Mouse (Mus musculus): ENCODE measurements around the gene Kcnh1. TPM values are rescaled to one million over a fixed set of nuclear protein-coding genes. Genes with fewer than 3 reads are reported as not detected.

Gene Kcnh1
- total and polyA plus RNA-seq, 3 experiments, result 0.05 TPM; not detected in 2

DNA sequence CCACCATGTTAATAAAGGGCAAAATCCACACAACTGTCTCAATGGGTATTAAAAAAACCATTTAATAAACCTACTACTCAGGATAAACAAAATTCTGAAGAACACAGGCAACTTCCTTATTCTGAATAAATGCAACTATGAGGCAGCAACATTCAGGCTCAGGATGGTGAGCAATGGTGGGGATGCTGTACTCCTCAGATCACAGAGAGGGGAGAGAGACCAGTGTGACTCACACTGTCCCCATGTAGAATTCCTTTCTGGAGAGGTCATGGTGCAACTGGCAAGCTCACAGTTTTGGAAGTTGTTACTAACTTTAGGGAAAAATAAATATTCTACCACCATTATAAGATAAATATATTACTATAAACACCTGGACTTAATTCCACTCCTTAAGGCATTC, 116.5 kb downstream of the Kcnh1 start:
- no peak for ATAC-seq (ENCODE audit: extremely low read depth, insufficient number of reproducible peaks, low FRiP score, poor library complexity, severe bottlenecking)
- no peak for TF ChIP-seq GATA2 (IDR thresholded peaks at IDR 0.05; ENCODE audit: borderline replicate concordance, low read depth, low read length)
- no peak for TF ChIP-seq POLR2AphosphoS5 (IDR thresholded peaks at IDR 0.05; ENCODE audit: insufficient replicate concordance, low read depth, low read length)
- no peak for TF ChIP-seq CTCF (IDR thresholded peaks at IDR 0.05; ENCODE audit: low read depth, low read length)
- no peak for TF ChIP-seq TAL1 (conservative IDR thresholded peaks at IDR 0.05; ENCODE audit: low read depth, low read length)
- TF ChIP-seq GATA1 (IDR thresholded peaks at IDR 0.05; ENCODE audit: borderline replicate concordance, low read length), result no peak
- Histone ChIP-seq H3K9me3 (replicated peaks) (no peaks in the 10 kb centered on the region), H3K27me3 (ENCODE audit: insufficient read depth, low read length) (no peaks in the 10 kb centered on the region), H3K4me1 (ENCODE audit: insufficient read depth, low read depth, low read length) (no peaks in the 10 kb centered on the region), H3K4me3 (ENCODE audit: low read depth, low read length) (no peak overlapping the region), H3K36me3 (replicated peaks) (no peaks in the 10 kb centered on the region)
- DNase-seq (ENCODE audit: low spot score), result no peak

DNA sequence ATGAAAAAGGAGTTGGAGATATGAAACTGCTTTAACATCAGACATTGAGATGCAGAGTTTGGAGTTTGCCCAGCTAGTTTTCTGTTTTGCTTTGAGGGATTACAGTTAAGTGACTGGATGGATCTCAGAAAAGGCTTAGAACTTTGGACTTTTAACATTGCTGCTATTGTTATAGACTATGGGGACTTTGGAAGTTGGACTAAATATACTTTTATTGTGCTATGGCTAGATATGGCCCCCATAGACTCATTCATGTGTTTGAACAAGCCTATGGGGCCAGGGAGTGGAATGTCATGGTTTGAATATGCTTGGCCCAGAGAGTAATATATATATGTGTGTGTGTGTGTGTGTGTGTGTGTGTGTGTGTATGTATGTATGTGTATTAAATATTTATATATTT, 120.7 kb downstream of the Kcnh1 start:
- no peaks in the 10 kb centered on the region for H3K9me3 ChIP-seq (replicated peaks)
- H3K36me3 ChIP-seq (replicated peaks), result no peaks in the 10 kb centered on the region
- ATAC-seq (ENCODE audit: extremely low read depth, insufficient number of reproducible peaks, low FRiP score, poor library complexity, severe bottlenecking) (no peak), DNase-seq (ENCODE audit: low spot score) (no peak)
- TF ChIP-seq CTCF (IDR thresholded peaks at IDR 0.05; ENCODE audit: low read depth, low read length) (no peak), GATA2 (IDR thresholded peaks at IDR 0.05; ENCODE audit: borderline replicate concordance, low read depth, low read length) (no peak), TAL1 (conservative IDR thresholded peaks at IDR 0.05; ENCODE audit: low read depth, low read length) (no peak), GATA1 (IDR thresholded peaks at IDR 0.05; ENCODE audit: borderline replicate concordance, low read length) (no peak), POLR2AphosphoS5 (IDR thresholded peaks at IDR 0.05; ENCODE audit: insufficient replicate concordance, low read depth, low read length) (no peak)
- H3K4me3 ChIP-seq (ENCODE audit: low read depth, low read length), result no peak overlapping the region
- no peaks in the 10 kb centered on the region for H3K27me3 ChIP-seq (ENCODE audit: insufficient read depth, low read length)
- H3K4me1 ChIP-seq (ENCODE audit: insufficient read depth, low read depth, low read length), result no peaks in the 10 kb centered on the region

DNA sequence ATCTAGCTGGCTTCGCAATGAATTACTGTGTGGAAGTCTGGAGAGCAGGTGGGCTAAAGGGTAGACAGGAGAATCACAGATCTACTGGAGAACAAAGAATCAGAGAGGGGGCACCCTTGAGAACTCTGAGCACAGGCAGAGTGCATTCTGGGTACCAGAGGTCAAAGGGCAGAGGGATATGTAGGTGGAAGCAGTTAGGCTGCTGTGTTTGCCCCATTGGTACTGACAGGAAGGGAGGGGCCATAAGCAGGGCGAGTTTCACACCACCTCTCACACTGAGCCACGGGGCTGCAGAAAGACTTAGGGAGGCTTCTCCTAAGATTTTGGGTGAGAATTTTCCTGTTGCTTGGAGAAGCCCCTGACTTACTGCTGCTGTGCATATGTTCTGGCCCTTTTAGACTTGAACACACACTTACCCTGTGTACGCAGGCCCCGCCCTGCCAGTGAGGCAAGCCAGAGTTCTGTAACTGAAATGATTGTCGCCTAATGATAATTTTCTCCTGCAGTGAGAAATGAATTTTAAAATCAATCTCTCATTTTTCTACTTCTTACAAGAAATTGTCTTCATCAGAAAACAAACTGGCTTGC, 121.4 kb downstream of the Kcnh1 start:
- H3K4me1 ChIP-seq (ENCODE audit: insufficient read depth, low read depth, low read length), result no peaks in the 10 kb centered on the region
- ATAC-seq (ENCODE audit: extremely low read depth, insufficient number of reproducible peaks, low FRiP score, poor library complexity, severe bottlenecking) (no peak), DNase-seq (ENCODE audit: low spot score) (no peak)
- no peaks in the 10 kb centered on the region for H3K9me3 ChIP-seq (replicated peaks)
- H3K4me3 ChIP-seq (ENCODE audit: low read depth, low read length), result no peak overlapping the region
- H3K36me3 ChIP-seq (replicated peaks), result no peaks in the 10 kb centered on the region
- H3K27me3 ChIP-seq (ENCODE audit: insufficient read depth, low read length), result no peaks in the 10 kb centered on the region
- TF ChIP-seq TAL1 (conservative IDR thresholded peaks at IDR 0.05; ENCODE audit: low read depth, low read length) (no peak), POLR2AphosphoS5 (IDR thresholded peaks at IDR 0.05; ENCODE audit: insufficient replicate concordance, low read depth, low read length) (no peak), GATA1 (IDR thresholded peaks at IDR 0.05; ENCODE audit: borderline replicate concordance, low read length) (no peak), CTCF (IDR thresholded peaks at IDR 0.05; ENCODE audit: low read depth, low read length) (no peak), GATA2 (IDR thresholded peaks at IDR 0.05; ENCODE audit: borderline replicate concordance, low read depth, low read length) (no peak)

DNA sequence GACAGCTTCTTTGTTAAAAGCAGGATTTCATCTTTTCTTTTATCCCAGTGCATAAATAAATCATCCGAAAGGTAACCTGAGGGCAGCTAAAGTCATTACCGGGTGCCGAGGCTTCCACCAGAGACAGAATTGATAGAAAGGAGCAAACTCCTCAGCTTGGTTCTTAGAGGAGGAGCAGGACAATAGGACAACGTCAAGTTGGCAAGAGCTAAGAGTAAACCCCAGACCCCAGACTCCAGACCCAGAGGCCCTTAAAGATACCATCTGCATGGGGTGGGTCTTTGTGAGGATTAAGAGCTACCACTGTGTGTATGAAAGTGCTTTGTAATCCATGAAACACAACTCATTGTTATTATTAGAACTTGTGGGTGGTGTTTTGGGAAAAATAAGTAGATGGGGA, 121.9 kb downstream of the Kcnh1 start:
- DNase-seq (ENCODE audit: low spot score) (no peak), ATAC-seq (ENCODE audit: extremely low read depth, insufficient number of reproducible peaks, low FRiP score, poor library complexity, severe bottlenecking) (no peak)
- no peaks in the 10 kb centered on the region for H3K9me3 ChIP-seq (replicated peaks)
- H3K4me3 ChIP-seq (ENCODE audit: low read depth, low read length), result no peak overlapping the region
- no peaks in the 10 kb centered on the region for H3K4me1 ChIP-seq (ENCODE audit: insufficient read depth, low read depth, low read length)
- no peaks in the 10 kb centered on the region for H3K27me3 ChIP-seq (ENCODE audit: insufficient read depth, low read length)
- no peaks in the 10 kb centered on the region for H3K36me3 ChIP-seq (replicated peaks)
- TF ChIP-seq GATA2 (IDR thresholded peaks at IDR 0.05; ENCODE audit: borderline replicate concordance, low read depth, low read length) (no peak), GATA1 (IDR thresholded peaks at IDR 0.05; ENCODE audit: borderline replicate concordance, low read length) (no peak), POLR2AphosphoS5 (IDR thresholded peaks at IDR 0.05; ENCODE audit: insufficient replicate concordance, low read depth, low read length) (no peak), TAL1 (conservative IDR thresholded peaks at IDR 0.05; ENCODE audit: low read depth, low read length) (no peak), CTCF (IDR thresholded peaks at IDR 0.05; ENCODE audit: low read depth, low read length) (no peak)

DNA sequence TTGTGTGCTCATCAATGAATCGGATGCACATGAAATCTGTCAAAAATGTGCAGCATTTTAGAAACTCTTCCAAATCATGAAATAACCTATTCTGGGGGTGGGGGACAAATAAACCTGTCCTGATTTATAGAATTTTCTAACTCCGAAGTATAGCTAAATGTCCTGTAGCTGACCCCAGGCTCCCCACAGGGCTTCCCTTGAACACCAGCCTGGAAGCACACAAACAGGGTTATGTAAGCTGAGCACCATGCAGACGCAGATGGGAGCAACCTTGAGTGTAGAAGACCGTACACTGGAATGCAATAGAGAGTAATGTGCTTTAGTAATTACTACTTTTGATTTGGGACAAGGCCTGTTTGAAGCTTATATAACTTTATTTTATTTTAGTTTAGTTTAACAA, 122.4 kb downstream of the Kcnh1 start:
- H3K4me3 ChIP-seq (ENCODE audit: low read depth, low read length), result no peak overlapping the region
- no peaks in the 10 kb centered on the region for H3K4me1 ChIP-seq (ENCODE audit: insufficient read depth, low read depth, low read length)
- DNase-seq (ENCODE audit: low spot score) (no peak), ATAC-seq (ENCODE audit: extremely low read depth, insufficient number of reproducible peaks, low FRiP score, poor library complexity, severe bottlenecking) (no peak)
- no peaks in the 10 kb centered on the region for H3K27me3 ChIP-seq (ENCODE audit: insufficient read depth, low read length)
- no peaks in the 10 kb centered on the region for H3K36me3 ChIP-seq (replicated peaks)
- no peaks in the 10 kb centered on the region for H3K9me3 ChIP-seq (replicated peaks)
- TF ChIP-seq POLR2AphosphoS5 (IDR thresholded peaks at IDR 0.05; ENCODE audit: insufficient replicate concordance, low read depth, low read length), result no peak
- TF ChIP-seq TAL1 (conservative IDR thresholded peaks at IDR 0.05; ENCODE audit: low read depth, low read length), result no peak
- TF ChIP-seq GATA2 (IDR thresholded peaks at IDR 0.05; ENCODE audit: borderline replicate concordance, low read depth, low read length), result no peak
- TF ChIP-seq GATA1 (IDR thresholded peaks at IDR 0.05; ENCODE audit: borderline replicate concordance, low read length), result no peak
- no peak for TF ChIP-seq CTCF (IDR thresholded peaks at IDR 0.05; ENCODE audit: low read depth, low read length)

DNA sequence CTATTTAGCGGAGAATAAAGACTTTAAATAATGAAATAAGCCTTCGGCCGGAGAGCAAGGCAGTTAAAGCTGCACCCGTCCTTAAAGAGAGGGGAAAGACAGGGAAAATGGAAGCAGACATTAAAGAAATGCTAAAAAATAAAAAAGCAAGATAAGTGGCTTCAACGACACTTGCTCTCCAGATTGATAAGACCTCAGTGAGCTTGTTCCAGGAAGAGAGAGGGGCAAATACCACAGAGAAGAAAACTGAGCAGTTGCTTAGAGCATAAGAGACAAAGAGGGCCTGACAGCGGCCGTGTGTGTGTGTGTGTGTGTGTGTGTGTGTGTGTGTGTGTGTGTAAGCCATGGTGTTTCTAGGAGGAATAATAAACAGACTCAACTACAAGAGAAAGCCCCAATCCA, 123.0 kb downstream of the Kcnh1 start:
- H3K9me3 ChIP-seq (replicated peaks), result no peaks in the 10 kb centered on the region
- H3K36me3 ChIP-seq (replicated peaks), result no peaks in the 10 kb centered on the region
- no peak overlapping the region for H3K4me3 ChIP-seq (ENCODE audit: low read depth, low read length)
- ATAC-seq (ENCODE audit: extremely low read depth, insufficient number of reproducible peaks, low FRiP score, poor library complexity, severe bottlenecking) (no peak), DNase-seq (ENCODE audit: low spot score) (no peak)
- TF ChIP-seq GATA1 (IDR thresholded peaks at IDR 0.05; ENCODE audit: borderline replicate concordance, low read length), result no peak
- no peak for TF ChIP-seq POLR2AphosphoS5 (IDR thresholded peaks at IDR 0.05; ENCODE audit: insufficient replicate concordance, low read depth, low read length)
- TF ChIP-seq GATA2 (IDR thresholded peaks at IDR 0.05; ENCODE audit: borderline replicate concordance, low read depth, low read length), result no peak
- TF ChIP-seq TAL1 (conservative IDR thresholded peaks at IDR 0.05; ENCODE audit: low read depth, low read length), result no peak
- no peak for TF ChIP-seq CTCF (IDR thresholded peaks at IDR 0.05; ENCODE audit: low read depth, low read length)
- no peaks in the 10 kb centered on the region for H3K4me1 ChIP-seq (ENCODE audit: insufficient read depth, low read depth, low read length)
- no peaks in the 10 kb centered on the region for H3K27me3 ChIP-seq (ENCODE audit: insufficient read depth, low read length)

All from G1E (cell line).